Mouse (Mus musculus) heart, embryonic 16.5 days (tissue): ENCODE measurements at regions not wholly inside any gene's neighbourhood (a gene's known extent, or its start where the extent isn't known, plus 50 kb on each side); places are given as distances from the start of the nearest gene placed in this dataset.

Experiments
- ATAC-seq: fragments of 200-750 bp; cut with Nextera tagmentation; replicated peaks from 2 replicates; pipeline ENCODE4 v1.8.0; 2017; ENCODE audit warnings: moderate number of reproducible peaks; ENCODE audit not compliant: insufficient read depth, low FRiP score; ENCODE audit errors: extremely low read depth
- H3K27ac ChIP-seq: fragments of 300-500 bp; sonication (generic); 2 replicates; pipeline ENCODE4 v1.5.1; 2014; ENCODE audit warnings: mild to moderate bottlenecking, low read length, control low read depth, moderate library complexity
- H3K27me3 ChIP-seq: fragments of 300-500 bp; sonication (generic); 2 replicates; pipeline ENCODE4 v1.6.1; 2014; ENCODE audit warnings: low read length, mixed read lengths; ENCODE audit not compliant: control insufficient read depth, insufficient read depth
- H3K36me3 ChIP-seq: fragments of 300-500 bp; sonication (generic); 2 replicates; pipeline ENCODE4 v1.6.1; 2014; ENCODE audit not compliant: control insufficient read depth, insufficient read depth
- H3K4me1 ChIP-seq: fragments of 300-500 bp; sonication (generic); 2 replicates; pipeline ENCODE4 v1.6.1; 2014; ENCODE audit warnings: low read length, mixed read lengths; ENCODE audit not compliant: control insufficient read depth, insufficient read depth
- H3K4me2 ChIP-seq: fragments of 300-500 bp; sonication (generic); 2 replicates; pipeline ENCODE4 v1.6.1; 2014; ENCODE audit warnings: low read depth, mild to moderate bottlenecking, control low read depth, low read length
- H3K4me3 ChIP-seq: fragments of 300-500 bp; sonication (generic); 2 replicates; pipeline ENCODE4 v1.5.1; 2014; ENCODE audit warnings: mild to moderate bottlenecking, control low read depth, low read length
- H3K9ac ChIP-seq: fragments of 300-500 bp; sonication (generic); 2 replicates; pipeline ENCODE4 v1.6.1; 2014; ENCODE audit warnings: low read length, control low read depth
- H3K9me3 ChIP-seq: fragments of 300-500 bp; sonication (generic); replicated peaks from 2 replicates; pipeline ENCODE4 v1.6.1; 2016; ENCODE audit warnings: low read length; ENCODE audit not compliant: control insufficient read depth
- WGBS: fragments of 180-500 bp; shearing (Covaris S2); extraction: QIAGEN DNeasy Blood & Tissue Kit; methylation state at CpG from one replicate; pipeline ENCODE4 v1.1.7; 2014; 5-methylcytosine and 5-hydroxymethylcytosine counted together

GRCm38 (mm10) chr1:12025791-12026190 lies 611.9 kb downstream of the A830018L16Rik start:
- H3K27ac ChIP-seq, result no peak overlapping the region
- H3K36me3 ChIP-seq, result no peaks in the 10 kb centered on the region
- no peaks in the 10 kb centered on the region for H3K9me3 ChIP-seq
- no peaks in the 10 kb centered on the region for H3K27me3 ChIP-seq
- H3K4me1 ChIP-seq, result no peaks in the 10 kb centered on the region
- no peak overlapping the region for H3K4me3 ChIP-seq
- no peak overlapping the region for H3K4me2 ChIP-seq
- no peak for ATAC-seq
- H3K9ac ChIP-seq, result no peak overlapping the region

GRCm38 (mm10) chr1:12027442-12027841 lies 613.5 kb downstream of the A830018L16Rik start:
- H3K27me3 ChIP-seq, result no peaks in the 10 kb centered on the region
- no peak for ATAC-seq
- no peaks in the 10 kb centered on the region for H3K9me3 ChIP-seq
- H3K4me2 ChIP-seq, result no peak overlapping the region
- H3K9ac ChIP-seq, result no peak overlapping the region
- H3K4me1 ChIP-seq, result no peaks in the 10 kb centered on the region
- 71% methylated on average over 2 of the region's 2 CpGs for WGBS
- no peak overlapping the region for H3K27ac ChIP-seq
- no peaks in the 10 kb centered on the region for H3K36me3 ChIP-seq
- H3K4me3 ChIP-seq, result no peak overlapping the region

GRCm38 (mm10) chr1:12028074-12028473 lies 614.2 kb downstream of the A830018L16Rik start:
- Histone ChIP-seq H3K36me3 (no peaks in the 10 kb centered on the region), H3K4me2 (no peak overlapping the region), H3K4me1 (no peaks in the 10 kb centered on the region), H3K9ac (no peak overlapping the region), H3K9me3 (no peaks in the 10 kb centered on the region), H3K27me3 (no peaks in the 10 kb centered on the region), H3K4me3 (no peak overlapping the region), H3K27ac (no peak overlapping the region)
- WGBS, result 82% methylated on average over 4 of the region's 4 CpGs
- no peak for ATAC-seq

GRCm38 (mm10) chr1:12051931-12052482 lies 638.1 kb downstream of the A830018L16Rik start:
- no peak for ATAC-seq
- Histone ChIP-seq H3K27ac (no peak overlapping the region), H3K4me3 (no peak overlapping the region), H3K4me1 (no peaks in the 10 kb centered on the region), H3K9ac (no peak overlapping the region), H3K36me3 (no peaks in the 10 kb centered on the region), H3K27me3 (no peaks in the 10 kb centered on the region), H3K9me3 (no peaks in the 10 kb centered on the region), H3K4me2 (no peak overlapping the region)
- 52% methylated on average over 8 of the region's 8 CpGs for WGBS

- Histone ChIP-seq H3K36me3 (no peaks in the 10 kb centered on the region), H3K4me2 (no peak overlapping the region), H3K9ac (no peak overlapping the region), H3K27me3 (no peaks in the 10 kb centered on the region), H3K27ac (no peak overlapping the region), H3K4me1 (no peaks in the 10 kb centered on the region), H3K9me3 (no peaks in the 10 kb centered on the region), H3K4me3 (no peak overlapping the region)
- ATAC-seq, result no peak
- 68% methylated on average over 3 of the region's 3 CpGs for WGBS
Measured at GRCm38 (mm10) chr1:12055865-12056560, 642.1 kb downstream of the A830018L16Rik start.

- no peak overlapping the region for H3K4me3 ChIP-seq
- no peaks in the 10 kb centered on the region for H3K27me3 ChIP-seq
- H3K36me3 ChIP-seq, result no peaks in the 10 kb centered on the region
- no peak for ATAC-seq
- H3K27ac ChIP-seq, result no peak overlapping the region
- H3K9me3 ChIP-seq, result no peaks in the 10 kb centered on the region
- no peak overlapping the region for H3K4me2 ChIP-seq
- H3K4me1 ChIP-seq, result no peaks in the 10 kb centered on the region
- H3K9ac ChIP-seq, result no peak overlapping the region
- 90% methylated on average over 6 of the region's 6 CpGs for WGBS
Measured at GRCm38 (mm10) chr1:12065016-12065513, 651.2 kb downstream of the A830018L16Rik start.

GRCm38 (mm10) chr1:12092564-12093504 lies 678.9 kb downstream of the A830018L16Rik start:
- H3K4me1 ChIP-seq, result no peaks in the 10 kb centered on the region

GRCm38 (mm10) chr1:12115041-12115828 lies 701.3 kb downstream of the A830018L16Rik start:
- Histone ChIP-seq H3K36me3 (no peaks in the 10 kb centered on the region), H3K9me3 (no peaks in the 10 kb centered on the region), H3K4me3 (no peak overlapping the region), H3K4me2 (no peak overlapping the region), H3K9ac (no peak overlapping the region), H3K27ac (no peak overlapping the region), H3K4me1 (peaks cover 2% of the 10 kb centered on the region; the same call in 1 of the 2 replicates), H3K27me3 (no peaks in the 10 kb centered on the region)
- ATAC-seq, result no peak

More at GRCm38 (mm10) chr1:12092564-12093504, 678.9 kb downstream of the A830018L16Rik start:
- Histone ChIP-seq H3K9me3 (no peaks in the 10 kb centered on the region), H3K27ac (no peak overlapping the region), H3K27me3 (no peaks in the 10 kb centered on the region), H3K4me3 (no peak overlapping the region), H3K9ac (no peak overlapping the region), H3K36me3 (no peaks in the 10 kb centered on the region), H3K4me2 (no peak overlapping the region)
- ATAC-seq, result no peak
- 65% methylated on average over 1 of the region's 1 CpGs for WGBS
